In genomic region chr14:62553786-62554185, GRCm38 (mm10) we compare ENCODE assay signal across 37 mouse cellular contexts. TPM values are rescaled to one million over a fixed set of nuclear protein-coding genes. Genes with fewer than 3 reads are reported as not detected.
A peak's percentile ranks its signal among the peaks of the same experiment; 100 is the strongest.
DNase-seq lines count a peak whose midpoint lies in the region; ATAC-seq and TF ChIP-seq lines count a peak whose summit lies in the region.
"Had no signal": no experiment of that assay in that cellular context is flagged by ENCODE, and none has a peak within 500 bp of the region (broad histone marks: within the 10 kb centered on the region; RNA-seq: fewer than 3 reads in every experiment).

No protein-coding gene starts in this region.

- H3K27me3 ChIP-seq in liver, adult 2 months (ENCODE audit: control insufficient read depth, insufficient read depth, low read length), result no peaks in the 10 kb centered on the region
- peaks cover 27% of the 10 kb centered on the region for H3K27me3 ChIP-seq in liver, postnatal 0 days (ENCODE audit: insufficient read depth, low read length)
- H3K27me3 ChIP-seq in stomach, postnatal 0 days (ENCODE audit: control insufficient read depth, insufficient read depth, low read length), result no peaks in the 10 kb centered on the region
- H3K27me3 ChIP-seq: CH12.LX; forebrain, embryonic 15.5 days had no signal

- no peak for TF ChIP-seq EP300 in liver, postnatal 0 days (IDR thresholded peaks at IDR 0.05; ENCODE audit: low read depth)
- no peak for TF ChIP-seq EP300 in stomach, postnatal 0 days (optimal IDR thresholded peaks at IDR 0.05)

- H3K27ac ChIP-seq in liver, adult 2 months (replicated peaks; ENCODE audit: insufficient read depth, low read depth, low read length), result no peak overlapping the region; the same call in 1 of the 2 replicates
- H3K27ac ChIP-seq in liver, postnatal 0 days (ENCODE audit: low read depth), result no peak overlapping the region
- H3K27ac ChIP-seq in brown adipose tissue, adult 24 weeks (replicated peaks; ENCODE audit: low read depth, low read length), result 0 out of 2 replicates have a peak overlapping the region, but pooled peaks have one; percentile 18
- H3K27ac ChIP-seq in stomach, postnatal 0 days (replicated peaks), result no peak overlapping the region
- H3K27ac ChIP-seq: embryonic facial prominence, embryonic 10.5 days; embryonic facial prominence, embryonic 13.5 days; forebrain, embryonic 12.5 days; forebrain, embryonic 15.5 days; heart, embryonic 15.5 days; hindbrain, embryonic 14.5 days; hindbrain, postnatal 0 days had no signal

- H3K36me3 ChIP-seq in liver, adult 2 months (ENCODE audit: control insufficient read depth, insufficient read depth, low read length), result no peaks in the 10 kb centered on the region
- H3K36me3 ChIP-seq in liver, postnatal 0 days (replicated peaks; ENCODE audit: insufficient read depth, low read length), result no peaks in the 10 kb centered on the region
- no peaks in the 10 kb centered on the region for H3K36me3 ChIP-seq in stomach, postnatal 0 days (ENCODE audit: control insufficient read depth, insufficient read depth, low read length)
- H3K36me3 ChIP-seq: embryonic facial prominence, embryonic 10.5 days; embryonic facial prominence, embryonic 13.5 days; forebrain, embryonic 12.5 days; forebrain, embryonic 15.5 days; G1E; heart, embryonic 12.5 days; heart, embryonic 15.5 days had no signal

- no peaks in the 10 kb centered on the region for H3K9me3 ChIP-seq in liver, postnatal 0 days (ENCODE audit: low read length)
- no peaks in the 10 kb centered on the region for H3K9me3 ChIP-seq in stomach, postnatal 0 days (ENCODE audit: control insufficient read depth, low read length)
- H3K9me3 ChIP-seq: embryonic facial prominence, embryonic 10.5 days; embryonic facial prominence, embryonic 13.5 days; forebrain, embryonic 12.5 days; forebrain, embryonic 15.5 days; G1E; heart, embryonic 12.5 days; heart, embryonic 15.5 days had no signal

- no peak overlapping the region for H3K4me3 ChIP-seq in liver, adult 2 months (ENCODE audit: insufficient read depth, low read depth, low read length)
- no peak overlapping the region for H3K4me3 ChIP-seq in liver, postnatal 0 days (ENCODE audit: low read depth, low read length)
- H3K4me3 ChIP-seq in brown adipose tissue, adult 24 weeks (ENCODE audit: insufficient read depth, low read depth, low read length), result no peak overlapping the region
- H3K4me3 ChIP-seq in stomach, postnatal 0 days (ENCODE audit: low read depth, low read length), result no peak overlapping the region
- H3K4me3 ChIP-seq: embryonic facial prominence, embryonic 10.5 days; embryonic facial prominence, embryonic 13.5 days; erythroblast, embryonic 14.5 days; forebrain, embryonic 12.5 days; forebrain, embryonic 15.5 days; heart, embryonic 12.5 days; heart, embryonic 15.5 days had no signal

- no peak for TF ChIP-seq POLR2A in liver, adult 2 months (IDR thresholded peaks at IDR 0.05; ENCODE audit: extremely low read depth, insufficient read depth, low read length)

- TF ChIP-seq CTCF in liver, adult 2 months (IDR thresholded peaks at IDR 0.05; ENCODE audit: low read depth, low read length), result no peak
- TF ChIP-seq CTCF in liver, postnatal 0 days (IDR thresholded peaks at IDR 0.05; ENCODE audit: low read depth), result no peak
- TF ChIP-seq CTCF in stomach, postnatal 0 days (IDR thresholded peaks at IDR 0.05; ENCODE audit: low read depth), result no peak

- 60% methylated on average over 5 of the region's 5 CpGs for WGBS in liver, adult 2 months
- 72% methylated on average over 5 of the region's 5 CpGs for WGBS in liver, postnatal 0 days (ENCODE audit: insufficient replicate concordance)
- WGBS in stomach, postnatal 0 days, result 74% methylated on average over 5 of the region's 5 CpGs

- peak; percentile 19 to 25 for DNase-seq in cerebellum, postnatal 10 days
- DNase-seq in cerebellum, adult 8-10 months, result no peak
- peak; percentile 85 for DNase-seq in liver, adult 2 months (ENCODE audit: extremely low read depth, low read depth, low spot score)
- no peak for DNase-seq in liver, postnatal 0 days
- peak; percentile 21 for DNase-seq in stomach, postnatal 0 days (ENCODE audit: low spot score)
- DNase-seq in thymus, postnatal 10 days (ENCODE audit: low spot score in 2 of 2), result no peak
- DNase-seq: adrenal gland, postnatal 10 days; adrenal gland, postnatal 36 days; B cell, adult 2 months; cerebellum, adult 11 months; cerebellum, adult 9-10 months; cerebellum, postnatal 36 days; embryo, embryonic 11 days; gastrocnemius, postnatal 10 days; gastrocnemius, postnatal 36 days; heart, postnatal 10 days; heart, postnatal 4 days had no signal

- no peak overlapping the region for H3K9ac ChIP-seq in liver, adult 2 months (ENCODE audit: low read depth, low read length)
- H3K9ac ChIP-seq in liver, postnatal 0 days (replicated peaks), result no peak overlapping the region
- H3K9ac ChIP-seq in stomach, postnatal 0 days (ENCODE audit: low read length), result no peak overlapping the region
- H3K9ac ChIP-seq: embryonic facial prominence, embryonic 13.5 days; forebrain, embryonic 12.5 days; forebrain, embryonic 15.5 days; heart, embryonic 12.5 days; heart, embryonic 15.5 days; hindbrain, embryonic 14.5 days had no signal

- peaks cover 21% of the 10 kb centered on the region for H3K4me1 ChIP-seq in liver, adult 2 months (ENCODE audit: control insufficient read depth, insufficient read depth, low read length)
- 0 out of 2 replicates have a peak, but pooled peaks cover 9% of the 10 kb centered on the region for H3K4me1 ChIP-seq in liver, postnatal 0 days (ENCODE audit: insufficient read depth)
- H3K4me1 ChIP-seq in brown adipose tissue, adult 24 weeks (ENCODE audit: control insufficient read depth, insufficient read depth, insufficient read length, low read length), result peaks cover 2% of the 10 kb centered on the region; the same call in 1 of the 2 replicates
- 0 out of 2 replicates have a peak, but pooled peaks cover 2% of the 10 kb centered on the region for H3K4me1 ChIP-seq in stomach, postnatal 0 days (replicated peaks; ENCODE audit: control insufficient read depth, insufficient read depth)

- ATAC-seq in liver, postnatal 0 days, result no peak
- ATAC-seq in stomach, postnatal 0 days (ENCODE audit: low FRiP score, low TSS enrichment), result no peak
- ATAC-seq: forebrain, embryonic 15.5 days; hindbrain, postnatal 0 days; inflammation-experienced regulatory T-cells, adult 6 months; Patski had no signal

- no peak overlapping the region for H3K4me2 ChIP-seq in liver, postnatal 0 days (ENCODE audit: low read depth, low read length)
- no peak overlapping the region for H3K4me2 ChIP-seq in stomach, postnatal 0 days (replicated peaks; ENCODE audit: low read depth)
- H3K4me2 ChIP-seq: embryonic facial prominence, embryonic 13.5 days; forebrain, embryonic 12.5 days; forebrain, embryonic 15.5 days; heart, embryonic 12.5 days; heart, embryonic 15.5 days; hindbrain, embryonic 14.5 days had no signal

- H3K79me2 ChIP-seq in liver, adult 2 months (ENCODE audit: control insufficient read depth, insufficient read depth, low read length), result no peaks in the 10 kb centered on the region; the same call in 1 of the 2 replicates

RNA-seq across cellular contexts. Expression of gene Fam124a, which starts 1.8 kb away (rescaled TPM):
- total RNA-seq in liver, adult 2 months (2014; rRNA removed), result 3.6 and 4.2 TPM in 2 replicates
- 4.7 and 9.8 TPM in 2 replicates for polyA plus RNA-seq in liver, adult 2 months (2012; rRNA removed)
- 3.0 and 3.2 TPM in 2 replicates for polyA plus RNA-seq in liver, postnatal 0 days (2015; fragmentation: Nextera tagmentation; extraction: Ambion mirVana)
- polyA plus RNA-seq in brown adipose tissue, adult 24 weeks (2012; ENCODE audit: insufficient read depth, insufficient read length, missing spikeins), result 3.4 TPM in 2 replicates
- 3.7 and 4.1 TPM in 2 replicates for polyA plus RNA-seq in stomach, postnatal 0 days (2015; fragmentation: Nextera tagmentation; extraction: Ambion mirVana)
- total RNA-seq: CH12.LX; granulocyte monocyte progenitor cell, adult 5-6 weeks had no signal
- polyA plus RNA-seq: erythroblast, embryonic 14.5 days; G1E; inflammation-experienced regulatory T-cells, adult 6 months had no signal

RNA-seq across cellular contexts. Expression of gene Gm4131, which starts 12.9 kb away (rescaled TPM):
- not detected in 2 replicates for total RNA-seq in liver, adult 2 months (2014; rRNA removed)
- polyA plus RNA-seq in liver, adult 2 months (2012; rRNA removed), result not detected in 2 replicates
- not detected in 2 replicates for polyA plus RNA-seq in liver, postnatal 0 days (2015; fragmentation: Nextera tagmentation; extraction: Ambion mirVana)
- polyA plus RNA-seq in brown adipose tissue, adult 24 weeks (2012; ENCODE audit: insufficient read depth, insufficient read length, missing spikeins), result not detected in 2 replicates
- not detected in 2 replicates for polyA plus RNA-seq in stomach, postnatal 0 days (2015; fragmentation: Nextera tagmentation; extraction: Ambion mirVana)
- total RNA-seq: adrenal gland, adult 18-20 months; adrenal gland, postnatal 10 days; adrenal gland, postnatal 36 days; CH12.LX; G1E; gastrocnemius, adult 18-20 months; gastrocnemius, postnatal 10 days; gastrocnemius, postnatal 36 days; granulocyte monocyte progenitor cell, adult 5-6 weeks; heart, adult 8-10 months; heart, postnatal 10 days; heart, postnatal 4 days; hindbrain, postnatal 0 days had no signal
- polyA plus RNA-seq: cortical plate, adult 2 months; embryonic facial prominence, embryonic 10.5 days; embryonic facial prominence, embryonic 13.5 days; erythroblast, embryonic 14.5 days; forebrain, embryonic 12.5 days; forebrain, embryonic 15.5 days; G1E; heart, embryonic 15.5 days; hindbrain, embryonic 11.5 days; inflammation-experienced regulatory T-cells, adult 6 months; Patski had no signal

Comparison
In these comparisons a context has a peak if more than half of its experiments do, and no peak if none do; other contexts are left out.
1. DNase-seq: peak in cerebellum, postnatal 10 days (2 of 2), liver, adult 2 months (single experiment) and stomach, postnatal 0 days (single experiment); none in cerebellum, adult 8-10 months (single experiment), liver, postnatal 0 days (single experiment) and thymus, postnatal 10 days (0 of 2).